Mouse (Mus musculus): Measurements from ENCODE around the gene Ythdf2. TPM values are rescaled to one million over a fixed set of nuclear protein-coding genes. Genes with fewer than 3 reads are reported as not detected.

The Ythdf2 gene
- total and polyA plus RNA-seq, 3 experiments = 80.4 to 979 (median 103) TPM

- DNase-seq (ENCODE audit: low read depth, low spot score) = no peak
- Histone ChIP-seq H3K79me2 (ENCODE audit: control insufficient read depth, insufficient read depth, low read length, poor library complexity) (no peaks in the 10 kb centered on the region), H3K4me1 (ENCODE audit: control insufficient read depth in 1 of 2, insufficient read depth in 2 of 2, low read length in 2 of 2) (no peaks in the 10 kb centered on the region), H3K9me3 (replicated peaks; ENCODE audit: insufficient read depth, low read length) (no peaks in the 10 kb centered on the region), H3K4me3 (ENCODE audit: control insufficient read depth in 1 of 2, insufficient read depth in 1 of 2, low read depth in 2 of 2, low read length in 2 of 2) (no peak overlapping the region), H3K36me3 (ENCODE audit: control insufficient read depth in 1 of 2, insufficient read depth in 2 of 2, low read length in 2 of 2) (no peaks in the 10 kb centered on the region), H3K27ac (ENCODE audit: control insufficient read depth, low read depth, low read length) (no peak overlapping the region), H3K27me3 (ENCODE audit: control insufficient read depth in 1 of 2, insufficient read depth in 2 of 2, low read length in 2 of 2) (peaks cover 4 to 7% of the 10 kb centered on the region in 2 experiments), H3K9ac (ENCODE audit: control insufficient read depth, low read depth, low read length, poor library complexity, severe bottlenecking) (no peak overlapping the region)
- no peak for TF ChIP-seq ZKSCAN1 (IDR thresholded peaks at IDR 0.05; ENCODE audit: low read depth, low read length)
- no peak for TF ChIP-seq MYC (IDR thresholded peaks at IDR 0.05; ENCODE audit: low read depth, low read length)
- no peak for TF ChIP-seq RAD21 (IDR thresholded peaks at IDR 0.05; ENCODE audit: low read depth, low read length)
- TF ChIP-seq KAT2A (conservative IDR thresholded peaks at IDR 0.05; ENCODE audit: low read depth, low read length) = no peak
- TF ChIP-seq HCFC1 (IDR thresholded peaks at IDR 0.05; ENCODE audit: low read depth, low read length) = no peak
- no peak for TF ChIP-seq SMC3 (IDR thresholded peaks at IDR 0.05; ENCODE audit: low read depth, low read length)
- no peak for TF ChIP-seq POLR2AphosphoS5 (IDR thresholded peaks at IDR 0.05; ENCODE audit: borderline replicate concordance, low read depth, low read length)
- no peak for TF ChIP-seq MAZ (IDR thresholded peaks at IDR 0.05; ENCODE audit: low read depth, low read length)
- no peak for TF ChIP-seq ZNF384 (IDR thresholded peaks at IDR 0.05; ENCODE audit: low read depth, low read length)
- TF ChIP-seq SIN3A (IDR thresholded peaks at IDR 0.05; ENCODE audit: low read length) = no peak
- no peak for TF ChIP-seq TCF12 (IDR thresholded peaks at IDR 0.05; ENCODE audit: low read depth, low read length)
- no peak for TF ChIP-seq UBTF (IDR thresholded peaks at IDR 0.05; ENCODE audit: borderline replicate concordance, insufficient read depth, low read depth, low read length)
- TF ChIP-seq ETS1 (IDR thresholded peaks at IDR 0.05; ENCODE audit: low read depth, low read length) = no peak
- TF ChIP-seq RCOR1 (IDR thresholded peaks at IDR 0.05; ENCODE audit: low read depth, low read length) = no peak
- TF ChIP-seq POLR2A (IDR thresholded peaks at IDR 0.05; ENCODE audit: control insufficient read depth in 1 of 2, insufficient read depth in 1 of 2, low read depth in 1 of 2, low read length in 2 of 2, poor library complexity in 1 of 2) = no peak
These were observed 55.0 kb downstream of the Ythdf2 start for GRCm38 (mm10) chr4:132156941-132157622.

DNA sequence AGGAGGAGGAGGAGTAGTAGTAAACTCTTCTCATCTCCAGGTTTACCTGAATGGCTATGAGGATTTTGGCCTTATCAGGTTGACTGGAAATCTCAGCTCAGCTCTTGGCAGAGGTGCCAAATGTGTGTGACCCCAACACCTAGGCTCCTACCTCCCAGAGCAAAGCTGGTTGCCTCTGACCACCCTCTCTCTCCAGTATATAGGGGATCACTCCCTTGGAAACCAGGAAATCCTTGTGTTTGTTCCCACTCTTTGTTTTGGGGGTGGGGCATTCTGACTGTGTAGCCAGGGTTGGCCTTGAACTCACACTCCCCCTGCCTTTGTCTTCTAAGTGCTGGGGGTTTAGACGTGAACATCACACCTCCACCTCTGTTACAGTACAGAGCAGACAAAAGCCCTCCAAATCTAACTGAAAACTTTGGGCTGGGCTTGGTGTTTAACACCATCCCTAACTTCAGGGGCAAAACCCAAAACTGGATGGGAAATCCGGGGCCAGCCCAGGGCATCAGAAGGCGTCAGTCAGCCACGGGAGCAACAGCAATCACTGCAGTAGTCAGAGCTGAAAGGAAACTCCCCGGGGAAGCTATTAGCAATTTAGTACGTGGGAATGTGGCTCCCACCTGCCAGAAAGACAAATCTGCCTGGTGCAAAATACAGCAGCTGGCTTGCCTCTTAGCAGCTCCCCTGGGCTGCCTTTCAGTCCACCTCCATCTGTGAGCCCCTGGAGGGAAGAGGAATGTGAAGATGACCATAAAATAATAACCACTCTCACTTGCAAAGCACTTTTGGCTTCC lies 57.0 kb downstream of the Ythdf2 start:
- DNase-seq (ENCODE audit: low read depth, low spot score) = no peak
- peaks cover 4 to 7% of the 10 kb centered on the region in 2 experiments for H3K27me3 ChIP-seq (ENCODE audit: control insufficient read depth in 1 of 2, insufficient read depth in 2 of 2, low read length in 2 of 2)
- H3K36me3 ChIP-seq (ENCODE audit: control insufficient read depth in 1 of 2, insufficient read depth in 2 of 2, low read length in 2 of 2) = no peaks in the 10 kb centered on the region
- H3K9me3 ChIP-seq (replicated peaks; ENCODE audit: insufficient read depth, low read length) = no peaks in the 10 kb centered on the region
- H3K9ac ChIP-seq (ENCODE audit: control insufficient read depth, low read depth, low read length, poor library complexity, severe bottlenecking) = no peak overlapping the region
- no peak for TF ChIP-seq EP300 (IDR thresholded peaks at IDR 0.05; ENCODE audit: low read depth in 1 of 2, low read length in 2 of 2)
- TF ChIP-seq RCOR1 (IDR thresholded peaks at IDR 0.05; ENCODE audit: low read depth, low read length) = no peak
- no peak for TF ChIP-seq MAFK (IDR thresholded peaks at IDR 0.05; ENCODE audit: borderline replicate concordance, low read depth, low read length)
- TF ChIP-seq ELF1 (IDR thresholded peaks at IDR 0.05; ENCODE audit: low read depth, low read length) = no peak
- no peak for TF ChIP-seq NELFE (IDR thresholded peaks at IDR 0.05; ENCODE audit: low read depth, low read length)
- no peak for TF ChIP-seq USF1 (IDR thresholded peaks at IDR 0.05; ENCODE audit: low read depth, low read length)
- TF ChIP-seq POLR2A (IDR thresholded peaks at IDR 0.05; ENCODE audit: control insufficient read depth in 1 of 2, insufficient read depth in 1 of 2, low read depth in 1 of 2, low read length in 2 of 2, poor library complexity in 1 of 2) = no peak
- no peak for TF ChIP-seq SMC3 (IDR thresholded peaks at IDR 0.05; ENCODE audit: low read depth, low read length)
- no peak for TF ChIP-seq TBP (IDR thresholded peaks at IDR 0.05; ENCODE audit: low read depth, low read length)
- no peak for TF ChIP-seq CHD1 (IDR thresholded peaks at IDR 0.05; ENCODE audit: low read depth, low read length)
- TF ChIP-seq ZC3H11A (IDR thresholded peaks at IDR 0.05; ENCODE audit: low read depth, low read length) = no peak
- no peak for TF ChIP-seq ETS1 (IDR thresholded peaks at IDR 0.05; ENCODE audit: low read depth, low read length)
- TF ChIP-seq RAD21 (IDR thresholded peaks at IDR 0.05; ENCODE audit: low read depth, low read length) = no peak
- H3K27ac ChIP-seq (ENCODE audit: control insufficient read depth, low read depth, low read length) = no peak overlapping the region
- no peaks in the 10 kb centered on the region for H3K79me2 ChIP-seq (ENCODE audit: control insufficient read depth, insufficient read depth, low read length, poor library complexity)
- H3K4me1 ChIP-seq (ENCODE audit: control insufficient read depth in 1 of 2, insufficient read depth in 2 of 2, low read length in 2 of 2) = no peaks in the 10 kb centered on the region
- no peak overlapping the region for H3K4me3 ChIP-seq (ENCODE audit: control insufficient read depth in 1 of 2, insufficient read depth in 1 of 2, low read depth in 2 of 2, low read length in 2 of 2)

All from MEL (cell line).